Mouse (Mus musculus) bone marrow macrophage, adult 2 months (primary cell): Measurements from ENCODE around the gene Lrr1.

Experiments used
- CTCF ChIP-seq: IDR thresholded peaks from 2 replicates; pipeline ENCODE4 v1.5.1; 2012; ENCODE audit warnings: low read depth, mild to moderate bottlenecking, low read length, moderate library complexity
- POLR2A ChIP-seq: IDR thresholded peaks from 2 replicates; pipeline ENCODE4 v1.6.1; 2012; ENCODE audit warnings: mild to moderate bottlenecking, low read depth, low read length, borderline replicate concordance

GRCm38 (mm10) chr12:69122801-69123200, 45.8 kb upstream of the Lrr1 start:
- TF ChIP-seq POLR2A: no peak
- no peak for TF ChIP-seq CTCF
